Mouse (Mus musculus): ENCODE data around the gene Zfp81. TPM values are rescaled to one million over a fixed set of nuclear protein-coding genes. Genes with fewer than 3 reads are reported as not detected.

The Zfp81 gene
- total RNA-seq (2017) = 25.0 and 33.6 TPM in 2 replicates

- peak; percentile 99 to 100 for ATAC-seq (replicated peaks in 1 of 2; ENCODE audit: insufficient read depth in 1 of 2, low FRiP score in 2 of 2, low TSS enrichment in 1 of 2, low read depth in 1 of 2, poor library complexity in 2 of 2, severe bottlenecking in 2 of 2)
Measured at GRCm38 (mm10) chr17:33358411-33359384, at the start of gene Zfp81. Gene Zfp81 (minus strand): TSS chr17:33358878.

DNA sequence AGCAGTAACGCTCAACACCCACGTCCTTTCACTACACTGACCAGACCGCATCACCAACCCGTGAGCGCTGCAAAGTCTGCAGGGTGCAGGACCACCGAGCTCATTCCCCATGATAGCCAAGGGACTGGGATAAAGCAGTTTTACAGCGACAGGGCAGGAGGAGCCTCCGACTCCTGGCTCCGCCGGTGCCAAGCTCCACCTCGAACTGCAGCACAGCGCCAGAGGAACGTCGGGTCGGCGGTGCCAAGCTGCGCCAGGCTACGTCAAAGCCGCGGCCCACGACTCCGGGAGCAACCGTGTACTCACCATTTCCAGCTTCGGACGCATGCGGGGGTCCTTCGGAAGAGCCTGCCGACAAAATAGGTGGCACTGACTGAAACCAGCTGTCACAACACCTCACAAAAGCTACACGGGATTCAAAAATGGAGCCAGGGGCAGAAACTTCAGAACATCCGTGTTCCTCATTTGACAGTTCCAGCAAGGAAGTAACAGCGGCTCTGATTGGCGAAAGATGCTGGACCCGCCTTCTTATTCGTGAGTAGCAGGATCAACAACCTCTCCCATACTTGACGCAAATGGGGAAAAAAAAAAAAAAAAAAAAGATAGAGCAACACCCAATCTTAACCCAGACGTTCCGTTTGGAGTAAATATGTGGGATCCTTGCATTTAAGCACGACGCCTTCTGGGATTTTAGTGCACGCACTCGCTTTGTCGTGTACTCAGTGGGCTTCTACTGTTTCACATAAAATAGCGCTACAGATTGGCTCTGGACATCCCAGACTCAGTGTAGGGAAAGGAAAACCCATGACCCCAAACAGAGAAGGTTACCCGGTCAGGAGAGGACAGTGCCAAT lies 35.7 kb upstream of the Zfp81 start, which contains the start of gene Zfp101:
TSS of gene Zfp101 (minus strand) at position 460 of the 853 bp plus-strand sequence.
- ATAC-seq (replicated peaks in 1 of 2; ENCODE audit: insufficient read depth in 1 of 2, low FRiP score in 2 of 2, low TSS enrichment in 1 of 2, low read depth in 1 of 2, poor library complexity in 2 of 2, severe bottlenecking in 2 of 2) = peak; percentile 99 to 100

DNA sequence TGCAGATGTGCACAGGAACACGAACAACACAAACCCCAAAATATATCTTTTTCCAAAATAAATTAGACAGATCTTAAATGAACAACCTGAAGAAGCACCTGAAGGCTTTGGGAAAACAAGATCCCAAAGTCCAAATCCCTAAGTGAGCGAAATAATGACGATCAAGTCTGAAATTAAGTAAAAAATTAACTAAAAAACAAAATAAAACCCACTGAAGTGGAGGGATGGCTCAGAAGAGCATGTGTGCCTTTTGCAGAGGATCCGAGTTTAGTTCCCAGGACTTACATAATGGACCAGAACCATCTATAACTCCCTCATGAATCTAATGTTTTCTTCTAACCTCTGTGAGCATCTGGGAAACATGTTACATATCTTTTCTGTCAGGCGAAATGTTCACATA lies 33.6 kb upstream of the Zfp81 start:
- no peak for ATAC-seq (replicated peaks in 1 of 2; ENCODE audit: insufficient read depth in 1 of 2, low FRiP score in 2 of 2, low TSS enrichment in 1 of 2, low read depth in 1 of 2, poor library complexity in 2 of 2, severe bottlenecking in 2 of 2)

- no peak for ATAC-seq (replicated peaks in 1 of 2; ENCODE audit: insufficient read depth in 1 of 2, low FRiP score in 2 of 2, low TSS enrichment in 1 of 2, low read depth in 1 of 2, poor library complexity in 2 of 2, severe bottlenecking in 2 of 2)
Measured at GRCm38 (mm10) chr17:33385705-33386104, 27.0 kb upstream of the Zfp81 start.

DNA sequence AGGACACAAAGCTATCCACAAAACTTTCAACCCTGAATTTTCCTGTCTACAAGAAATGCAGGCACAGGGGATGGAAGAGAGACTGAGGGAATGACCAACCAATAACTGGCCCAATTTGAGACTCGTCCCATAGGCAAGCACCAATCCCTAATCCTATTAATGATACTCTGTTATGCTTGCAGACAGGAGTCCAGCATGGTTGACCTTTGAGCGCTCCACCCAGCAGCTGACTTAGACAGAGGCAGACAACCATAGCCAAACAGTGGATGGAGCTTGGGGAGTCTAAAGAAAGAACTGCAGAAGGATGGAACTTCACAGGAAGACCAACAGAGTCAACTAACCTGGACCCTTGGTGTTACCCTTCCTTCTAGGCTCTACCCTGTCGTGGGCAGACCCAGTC lies 14.1 kb upstream of the Zfp81 start:
- ATAC-seq (replicated peaks in 1 of 2; ENCODE audit: insufficient read depth in 1 of 2, low FRiP score in 2 of 2, low TSS enrichment in 1 of 2, low read depth in 1 of 2, poor library complexity in 2 of 2, severe bottlenecking in 2 of 2) = no peak

DNA sequence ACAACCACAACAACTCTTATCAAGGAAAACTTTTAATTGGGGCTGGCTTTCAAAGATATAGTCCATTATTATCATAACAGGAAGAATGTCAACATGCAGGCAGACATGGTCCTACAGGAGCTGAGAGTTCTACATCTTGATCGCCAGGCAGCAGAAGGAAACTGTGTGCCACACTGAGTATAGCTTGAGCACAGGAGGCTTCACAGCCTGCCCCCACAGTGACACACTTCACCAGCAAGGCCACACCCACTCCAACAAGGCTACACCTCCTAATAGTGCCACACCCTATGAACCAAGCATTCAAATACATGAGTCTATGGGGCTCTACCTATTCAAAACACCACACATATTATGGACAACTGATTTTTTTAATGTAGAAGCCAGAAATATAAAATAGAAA lies 5.7 kb downstream of the Zfp81 start:
- ATAC-seq (replicated peaks in 1 of 2; ENCODE audit: insufficient read depth in 1 of 2, low FRiP score in 2 of 2, low TSS enrichment in 1 of 2, low read depth in 1 of 2, poor library complexity in 2 of 2, severe bottlenecking in 2 of 2) = no peak

DNA sequence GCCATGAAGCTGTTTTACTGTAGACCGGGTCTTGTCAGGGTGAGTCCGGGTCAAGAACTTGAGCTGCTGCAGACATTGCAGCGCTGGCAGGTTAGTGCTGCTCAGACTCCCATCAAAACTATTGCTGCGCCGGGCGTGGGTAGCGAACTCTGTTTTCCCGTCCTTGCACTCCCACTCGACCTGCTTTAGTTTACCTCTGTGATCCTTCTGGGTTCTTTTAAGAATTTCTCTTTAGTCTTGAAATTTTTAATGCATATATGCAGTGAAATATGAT lies 68.9 kb downstream of the Zfp81 start:
- peak in 1 of 2 experiments; percentile 28; a peak in 1 of 4 replicates for ATAC-seq (replicated peaks in 1 of 2; ENCODE audit: insufficient read depth in 1 of 2, low FRiP score in 2 of 2, low TSS enrichment in 1 of 2, low read depth in 1 of 2, poor library complexity in 2 of 2, severe bottlenecking in 2 of 2)

DNA sequence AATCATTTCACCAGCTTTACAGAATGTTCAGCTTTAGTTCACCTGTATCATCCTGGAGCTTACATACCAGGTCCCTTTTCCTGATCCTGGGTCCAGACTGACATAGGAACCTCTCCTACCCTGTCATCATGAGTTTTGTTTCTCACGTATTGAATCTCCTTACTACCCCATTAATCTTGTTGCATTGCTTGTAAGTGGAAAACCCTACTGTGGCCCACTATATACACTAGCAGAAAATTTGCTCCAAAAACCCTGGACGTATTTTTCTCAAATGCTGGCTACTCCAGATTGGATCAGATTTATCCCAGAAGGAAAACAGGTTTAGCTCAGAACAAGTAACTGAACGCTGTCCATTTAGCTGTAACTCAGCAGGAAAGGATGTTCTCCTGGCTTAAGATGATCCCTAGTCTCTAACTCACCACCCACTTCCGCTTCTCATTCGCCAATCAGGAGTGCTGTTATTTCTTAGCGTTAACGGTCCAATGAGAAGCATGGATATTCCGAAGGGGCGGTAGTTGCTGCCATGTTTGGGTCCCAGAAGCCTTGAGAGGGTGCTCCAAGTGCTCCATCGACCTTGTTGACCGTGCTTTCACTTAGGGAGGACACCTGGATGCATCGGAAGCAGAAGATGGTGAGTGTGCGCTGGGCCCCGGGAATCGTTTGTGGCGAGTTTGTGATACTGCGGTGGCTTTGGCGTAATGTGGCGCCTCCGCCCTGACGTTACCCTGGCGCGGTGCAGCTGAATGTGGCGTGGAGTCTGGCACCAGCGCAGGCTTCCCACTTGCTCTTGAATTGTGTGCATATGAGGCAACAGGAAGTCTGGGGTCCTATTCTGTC lies 69.4 kb downstream of the Zfp81 start, which contains the start of gene Zfp955b:
TSS of gene Zfp955b (plus strand) at position 506 of the 837 bp plus-strand sequence.
- ATAC-seq (replicated peaks in 1 of 2; ENCODE audit: insufficient read depth in 1 of 2, low FRiP score in 2 of 2, low TSS enrichment in 1 of 2, low read depth in 1 of 2, poor library complexity in 2 of 2, severe bottlenecking in 2 of 2) = peak; percentile 96 to 99

Other genes starting within 250 kb of the Zfp81 start
- gene Morc2b, start 219.2 kb downstream of the Zfp81 start, total RNA-seq (2017) = not detected in 2 replicates
- not detected in 2 replicates for gene Olfr55, start 190.4 kb downstream of the Zfp81 start, total RNA-seq (2017)
- gene Olfr239, start 167.6 kb downstream of the Zfp81 start, total RNA-seq (2017) = not detected in 2 replicates
- not detected in 2 replicates for gene Olfr1564, start 137.2 kb downstream of the Zfp81 start, total RNA-seq (2017)
- gene Zfp955a, start 103.7 kb downstream of the Zfp81 start, total RNA-seq (2017) = 22.8 and 27.3 TPM in 2 replicates
- gene Olfr63, start 94.2 kb downstream of the Zfp81 start, total RNA-seq (2017) = not detected in 2 replicates
- 10.7 and 38.6 TPM in 2 replicates for gene Zfp955b, start 69.3 kb downstream of the Zfp81 start, total RNA-seq (2017)
- gene Zfp101, start 35.8 kb upstream of the Zfp81 start, total RNA-seq (2017) = 15.0 and 63.8 TPM in 2 replicates
- not detected in 2 replicates for gene Actl9, start 74.0 kb upstream of the Zfp81 start, total RNA-seq (2017)
- 49.4 and 63.8 TPM in 2 replicates for gene Adamts10, start 165.3 kb upstream of the Zfp81 start, total RNA-seq (2017)
- 54.8 and 76.2 TPM in 2 replicates for gene Myo1f, start 196.8 kb upstream of the Zfp81 start, total RNA-seq (2017)